ENCODE assay signal across 12 mouse cellular contexts in genomic region chr2:118457463-118458261, GRCm38 (mm10). TPM values are rescaled to one million over a fixed set of nuclear protein-coding genes. Genes with fewer than 3 reads are reported as not detected.
DNase-seq lines count a peak whose midpoint lies in the region; ATAC-seq and TF ChIP-seq lines count a peak whose summit lies in the region.
"Had no signal": no experiment of that assay in that cellular context is flagged by ENCODE, and none has a peak within 500 bp of the region (broad histone marks: within the 10 kb centered on the region; RNA-seq: fewer than 3 reads in every experiment).

No protein-coding gene starts in this region.

- H3K9me3 ChIP-seq in midbrain, embryonic 15.5 days, result no peaks in the 10 kb centered on the region
- H3K9me3 ChIP-seq in heart, embryonic 12.5 days (replicated peaks), result no peaks in the 10 kb centered on the region
- H3K9me3 ChIP-seq: limb, embryonic 13.5 days had no signal

- peak overlapping the region; percentile 71 for H3K27ac ChIP-seq in midbrain, embryonic 15.5 days
- no peak overlapping the region for H3K27ac ChIP-seq in heart, embryonic 12.5 days (ENCODE audit: poor library complexity, severe bottlenecking)
- H3K27ac ChIP-seq: gastrocnemius, adult 2 months; limb, embryonic 13.5 days had no signal

- no peak overlapping the region for H3K9ac ChIP-seq in midbrain, embryonic 15.5 days
- H3K9ac ChIP-seq in heart, embryonic 12.5 days, result no peak overlapping the region
- H3K9ac ChIP-seq: limb, embryonic 13.5 days had no signal

- TF ChIP-seq CTCF in brain, embryonic 14.5 days (IDR thresholded peaks at IDR 0.05; ENCODE audit: borderline replicate concordance, extremely low read depth, insufficient read depth, insufficient read length), result no peak

- TF ChIP-seq POLR2A in brain, embryonic 14.5 days (IDR thresholded peaks at IDR 0.05; ENCODE audit: borderline replicate concordance, extremely low read depth, insufficient read depth, insufficient read length, poor library complexity, severe bottlenecking), result no peak

- 52% methylated on average over 13 of the region's 13 CpGs for WGBS in midbrain, embryonic 15.5 days
- 88% methylated on average over 13 of the region's 13 CpGs for WGBS in heart, embryonic 12.5 days

- no peak overlapping the region for H3K4me3 ChIP-seq in midbrain, embryonic 15.5 days
- H3K4me3 ChIP-seq in heart, embryonic 12.5 days, result no peak overlapping the region
- H3K4me3 ChIP-seq: gastrocnemius, adult 2 months; limb, embryonic 13.5 days had no signal

- peak; percentile 94 for ATAC-seq in midbrain, embryonic 15.5 days (replicated peaks)
- ATAC-seq in heart, embryonic 12.5 days (ENCODE audit: insufficient number of reproducible peaks, low FRiP score), result no peak

- DNase-seq in brain, embryonic 14.5 days (ENCODE audit: low read depth), result peak; percentile 90
- peak; percentile 45 to 65 for DNase-seq in frontal cortex, adult 2 months (ENCODE audit: extremely low spot score in 1 of 2, low spot score in 1 of 2)
- peak; percentile 81 for DNase-seq in layer of hippocampus, adult 9-11 months
- DNase-seq in natural killer cell, adult 2 months (ENCODE audit: low spot score in 2 of 2), result no peak
- DNase-seq in urinary bladder, postnatal 10 days (ENCODE audit: low spot score), result no peak
- DNase-seq in heart, adult 8-10 months (ENCODE audit: low spot score), result no peak
- DNase-seq: cerebellum, adult 8-10 months; gastrocnemius, adult 2 months; lung, postnatal 4 days had no signal

- no peak overlapping the region for H3K4me2 ChIP-seq in midbrain, embryonic 15.5 days
- H3K4me2 ChIP-seq in heart, embryonic 12.5 days, result no peak overlapping the region
- H3K4me2 ChIP-seq: limb, embryonic 13.5 days had no signal

- H3K27me3 ChIP-seq in midbrain, embryonic 15.5 days (replicated peaks), result no peaks in the 10 kb centered on the region
- no peaks in the 10 kb centered on the region for H3K27me3 ChIP-seq in heart, embryonic 12.5 days (replicated peaks)
- H3K27me3 ChIP-seq: limb, embryonic 13.5 days had no signal

- H3K4me1 ChIP-seq in midbrain, embryonic 15.5 days, result peaks cover 9% of the 10 kb centered on the region; the same call in 1 of the 2 replicates
- peaks cover 4% of the 10 kb centered on the region for H3K4me1 ChIP-seq in heart, embryonic 12.5 days (replicated peaks)

- peaks cover 9% of the 10 kb centered on the region; the same call in 1 of the 2 replicates for H3K36me3 ChIP-seq in midbrain, embryonic 15.5 days (replicated peaks)
- peaks cover 63% of the 10 kb centered on the region for H3K36me3 ChIP-seq in heart, embryonic 12.5 days

RNA-seq across cellular contexts. Expression of gene Srp14, which starts 21.8 kb away (rescaled TPM):
- 195 and 222 TPM in 2 replicates for polyA plus RNA-seq in brain, embryonic 14.5 days (2012; rRNA removed)
- polyA plus RNA-seq in frontal cortex, adult 2 months (2012; rRNA removed), result 232 and 234 TPM in 2 replicates
- 303 and 315 TPM in 2 replicates for polyA plus RNA-seq in midbrain, embryonic 15.5 days (2015; fragmentation: Nextera tagmentation; extraction: Ambion mirVana)
- 191 and 198 TPM in 2 replicates for polyA plus RNA-seq in heart, embryonic 12.5 days (2016; fragmentation: Nextera tagmentation; extraction: Ambion mirVana)
- 100 to 1,000 TPM; 124 to 135 (median 133) TPM for total RNA-seq in heart, adult 8-10 months (2022)

Comparison
In these comparisons a context has a peak if more than half of its experiments do, and no peak if none do; other contexts are left out.
1. DNase-seq: peak in brain, embryonic 14.5 days (single experiment), frontal cortex, adult 2 months (2 of 2) and layer of hippocampus, adult 9-11 months (single experiment); none in natural killer cell, adult 2 months (0 of 2), urinary bladder, postnatal 10 days (single experiment) and heart, adult 8-10 months (single experiment).